Mouse (Mus musculus) ES-CJ7 (cell line): ENCODE data around the gene Per1.
A peak's percentile ranks its signal among the peaks of the same experiment; 100 is the strongest.

Source experiments
- DNase-seq: peaks from one replicate; pipeline ENCODE4 v3.0.0; 2011; ENCODE audit warnings: low read depth, low spot score

The Per1 gene

GRCm38 (mm10) chr11:69133566-69133922 lies 38.5 kb downstream of the Per1 start:
- peak; percentile 94 for DNase-seq

- DNase-seq, result peak; percentile 89
These were observed 39.1 kb downstream of the Per1 start for GRCm38 (mm10) chr11:69133923-69134621.

- DNase-seq, result no peak
These were observed 39.6 kb downstream of the Per1 start for GRCm38 (mm10) chr11:69134622-69134968.

GRCm38 (mm10) chr11:69135361-69135760 lies 40.3 kb downstream of the Per1 start:
- no peak for DNase-seq

GRCm38 (mm10) chr11:69147546-69147945 lies 52.5 kb downstream of the Per1 start:
- DNase-seq, result no peak

GRCm38 (mm10) chr11:69148451-69148960 lies 53.5 kb downstream of the Per1 start:
- DNase-seq, result no peak

- DNase-seq, result no peak
These were observed 54.7 kb downstream of the Per1 start for GRCm38 (mm10) chr11:69149728-69150127.

GRCm38 (mm10) chr11:69150444-69150843 lies 55.4 kb downstream of the Per1 start:
- DNase-seq, result peak; percentile 77

- no peak for DNase-seq
These were observed 56.0 kb downstream of the Per1 start for GRCm38 (mm10) chr11:69151004-69151403.

GRCm38 (mm10) chr11:69153831-69154230 lies 58.8 kb downstream of the Per1 start:
- DNase-seq, result no peak

GRCm38 (mm10) chr11:69155351-69155750 lies 60.3 kb downstream of the Per1 start:
- DNase-seq, result no peak

GRCm38 (mm10) chr11:69156800-69157199 lies 61.8 kb downstream of the Per1 start, which contains the start of gene Alox12b:
Gene Alox12b, plus strand, starts transcription at chr11:69156989.
- DNase-seq, result peak; percentile 33
